Mouse (Mus musculus) fibroblast of lung, adult 2 months (primary cell): Measurements from ENCODE around the gene Parl.
A peak's percentile ranks its signal among the peaks of the same experiment; 100 is the strongest.

ENCODE experiments used
- DNase-seq: peaks from one replicate; pipeline ENCODE4 v3.0.0-alpha.2; 2011; ENCODE audit warnings: low read depth

Gene Parl

GRCm38 (mm10) chr16:20301770-20302649 is at the start of gene Parl:
Gene Parl, minus strand, starts transcription at chr16:20302387.
- peak; percentile 81 for DNase-seq

DNA sequence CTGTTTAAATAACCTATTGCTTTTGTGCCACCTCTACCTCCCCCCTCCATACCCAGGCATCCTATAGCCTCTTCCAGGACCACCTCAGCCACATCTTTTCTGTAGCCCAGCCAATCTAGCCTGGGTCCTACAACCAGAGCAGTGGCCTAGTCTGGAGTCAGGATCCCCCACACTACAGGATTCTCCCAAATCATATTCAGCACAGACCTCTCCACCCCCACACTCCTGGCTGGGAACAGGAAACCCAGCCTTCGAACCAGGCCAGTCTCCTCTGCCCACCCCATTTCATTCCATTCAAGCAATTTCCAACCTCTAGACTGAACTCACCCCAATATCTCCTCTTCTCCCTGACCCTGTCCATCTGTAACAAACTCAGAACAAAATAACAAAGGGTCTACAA is 43.3 kb upstream of the Parl start:
- DNase-seq = no peak

GRCm38 (mm10) chr16:20338616-20339015 is 36.4 kb upstream of the Parl start:
- no peak for DNase-seq

- DNase-seq = no peak
These were observed 32.7 kb upstream of the Parl start for GRCm38 (mm10) chr16:20334918-20335317.

GRCm38 (mm10) chr16:20328306-20328705 is 26.1 kb upstream of the Parl start:
- no peak for DNase-seq

DNA sequence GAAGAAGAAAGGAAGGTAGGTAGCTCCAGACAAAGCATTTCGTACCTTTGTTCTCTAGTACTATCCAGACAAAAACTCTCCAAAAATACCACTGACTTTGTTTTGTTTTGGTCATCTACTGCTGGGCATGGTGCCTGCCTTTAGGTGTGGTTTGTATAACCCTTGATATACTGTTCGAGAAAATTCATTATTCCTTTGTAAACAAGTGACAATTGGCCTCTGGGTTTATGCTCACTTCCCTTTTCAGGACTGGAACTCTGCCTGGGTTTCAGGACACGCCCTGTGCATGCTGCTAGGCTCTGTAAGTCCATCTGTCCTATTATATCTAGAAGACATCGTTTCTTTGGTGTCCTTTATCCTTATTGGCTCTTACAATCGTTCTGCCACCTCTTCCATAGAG is 23.1 kb upstream of the Parl start, which contains the start of gene Cyp2ab1:
TSS of gene Cyp2ab1 (minus strand) at position 119 of the 400 bp plus-strand sequence.
- DNase-seq = no peak

GRCm38 (mm10) chr16:20323907-20324306 is 21.7 kb upstream of the Parl start:
- DNase-seq = no peak

- DNase-seq = no peak
These were observed 20.1 kb upstream of the Parl start for GRCm38 (mm10) chr16:20322274-20322673.

DNA sequence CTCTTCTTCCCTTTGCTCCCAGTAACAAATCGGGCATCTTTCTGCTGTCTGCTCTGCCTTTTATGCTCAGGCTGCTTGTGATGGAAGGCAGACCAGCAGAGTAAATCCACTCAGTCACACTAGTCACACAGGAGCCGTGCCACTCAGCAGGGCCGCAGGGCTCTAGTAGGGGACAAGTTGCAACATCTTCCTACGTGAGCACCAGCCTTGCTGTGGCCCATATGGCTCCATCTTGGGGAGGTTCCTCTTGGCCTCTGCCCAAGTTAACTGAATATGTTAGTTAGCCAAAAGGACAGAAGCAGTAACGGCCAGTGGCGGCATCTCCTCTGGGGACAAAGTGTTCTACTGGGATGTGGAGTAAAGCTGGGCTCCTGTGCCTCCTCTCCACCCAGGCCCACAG is 14.6 kb upstream of the Parl start:
- DNase-seq = no peak

GRCm38 (mm10) chr16:20315266-20315665 is 13.1 kb upstream of the Parl start:
- DNase-seq = no peak

DNA sequence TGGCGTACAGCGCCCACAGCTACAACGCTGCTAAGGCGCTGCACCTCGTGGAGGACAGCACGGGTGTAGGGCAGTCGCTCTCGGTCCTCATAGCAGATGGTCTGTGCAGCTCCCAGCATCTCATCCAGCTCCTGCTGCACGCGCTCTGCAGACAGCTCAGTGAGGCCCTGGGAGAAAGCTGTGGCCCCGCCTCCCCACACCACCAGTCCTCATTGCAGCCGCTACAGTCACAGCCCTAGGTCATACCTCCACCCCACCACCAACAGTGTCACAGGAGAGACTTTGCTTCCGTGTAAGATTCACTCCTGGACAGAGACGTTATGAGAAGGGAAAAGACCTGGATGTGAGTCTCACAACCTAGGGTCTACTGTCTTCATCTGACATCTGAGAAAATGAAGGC is 10.1 kb upstream of the Parl start:
- DNase-seq = no peak

- DNase-seq = no peak
These were observed 2.1 kb downstream of the Parl start for GRCm38 (mm10) chr16:20300076-20300475.

DNA sequence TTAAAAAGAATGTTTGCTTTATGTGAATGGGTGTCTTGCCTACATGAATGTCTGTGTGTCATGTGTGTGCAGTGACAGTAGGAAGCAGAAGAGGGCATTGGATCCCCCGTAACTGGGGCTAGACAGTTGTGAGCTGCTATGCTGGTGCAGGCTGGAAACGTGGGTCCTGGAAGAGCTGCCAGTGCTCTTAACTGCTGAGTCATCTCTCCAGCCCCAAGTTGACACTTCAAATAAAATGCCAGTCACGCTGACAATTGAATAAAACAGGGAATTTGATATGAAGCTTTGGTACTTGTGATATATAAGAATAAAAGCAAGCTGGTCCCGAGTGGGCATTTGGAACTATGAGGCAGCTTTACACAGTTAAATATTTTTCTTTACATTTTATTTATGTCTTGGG is 21.9 kb downstream of the Parl start:
- DNase-seq = no peak

- DNase-seq = no peak
These were observed 22.8 kb downstream of the Parl start for GRCm38 (mm10) chr16:20279395-20279794.

DNA sequence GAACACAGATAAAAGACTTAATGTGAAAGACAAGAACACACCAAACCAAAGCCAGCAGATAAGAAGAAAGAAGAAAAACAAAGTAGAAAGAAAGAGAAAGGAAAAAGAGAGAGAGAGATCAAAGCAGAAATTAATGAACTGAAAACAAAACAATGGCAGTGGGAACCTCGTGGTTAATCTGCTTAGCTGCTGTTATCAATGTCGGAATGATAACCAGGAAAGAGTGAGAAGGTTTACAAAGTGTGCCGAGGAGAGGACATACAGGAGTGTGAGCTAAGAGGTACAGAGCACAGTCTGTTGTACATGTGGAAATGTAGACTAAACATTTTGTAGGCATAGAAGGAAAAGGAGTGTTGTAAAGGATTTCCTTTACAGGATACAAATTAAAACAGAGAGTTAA is 29.2 kb downstream of the Parl start:
- DNase-seq = no peak

DNA sequence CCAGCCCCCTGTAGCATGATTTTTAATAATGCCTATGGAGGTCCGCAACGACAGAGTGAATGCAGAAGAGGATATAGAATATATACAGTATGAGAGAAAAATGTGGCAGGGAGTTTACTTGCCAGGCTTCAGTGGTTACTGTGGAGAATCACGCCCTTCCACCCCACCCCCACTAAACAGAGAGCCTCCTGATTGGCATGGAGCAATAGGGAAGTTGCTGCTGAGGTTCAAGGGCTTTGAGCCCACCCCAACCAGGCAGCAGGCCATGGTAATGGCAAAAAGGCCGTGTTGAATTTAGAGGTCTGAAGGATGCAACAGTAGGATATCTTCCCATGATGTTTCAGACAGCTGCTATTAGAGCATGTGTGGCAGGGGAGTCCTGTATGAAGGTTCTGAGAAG is 30.8 kb downstream of the Parl start:
- DNase-seq = no peak

- DNase-seq = no peak
These were observed 37.1 kb downstream of the Parl start for GRCm38 (mm10) chr16:20265089-20265488.

DNA sequence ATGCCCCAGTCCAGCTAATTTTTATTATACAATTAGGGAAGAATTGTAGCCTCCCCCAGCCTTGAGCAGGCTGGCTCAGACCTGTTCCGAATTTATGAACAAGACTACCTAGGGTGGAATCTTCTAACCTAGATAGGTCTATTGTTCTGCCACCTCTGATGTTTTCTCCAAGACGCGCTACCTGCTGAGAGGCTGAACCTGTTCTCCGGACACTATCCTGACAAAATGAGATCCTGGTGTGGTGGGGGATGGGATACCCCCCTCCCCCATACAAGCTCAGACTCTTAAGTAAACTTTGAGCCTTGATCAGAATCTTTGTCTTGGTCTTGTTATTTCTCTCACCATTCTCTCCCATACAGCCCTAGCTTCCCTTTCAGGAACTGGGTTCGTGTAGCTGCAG is 44.3 kb downstream of the Parl start:
- DNase-seq = no peak

GRCm38 (mm10) chr16:20248442-20249174 is 53.6 kb downstream of the Parl start:
- DNase-seq = no peak

GRCm38 (mm10) chr16:20247103-20247502 is 55.1 kb downstream of the Parl start:
- no peak for DNase-seq

- DNase-seq = no peak
These were observed 61.4 kb downstream of the Parl start, which contains the start of gene Map6d1 for GRCm38 (mm10) chr16:20240468-20241414. Gene Map6d1, minus strand, starts transcription at chr16:20241358.

GRCm38 (mm10) chr16:20238646-20239045 is 63.5 kb downstream of the Parl start:
- DNase-seq = no peak
